Mouse (Mus musculus): ENCODE measurements around the gene Srcin1.

Gene Srcin1

DNA sequence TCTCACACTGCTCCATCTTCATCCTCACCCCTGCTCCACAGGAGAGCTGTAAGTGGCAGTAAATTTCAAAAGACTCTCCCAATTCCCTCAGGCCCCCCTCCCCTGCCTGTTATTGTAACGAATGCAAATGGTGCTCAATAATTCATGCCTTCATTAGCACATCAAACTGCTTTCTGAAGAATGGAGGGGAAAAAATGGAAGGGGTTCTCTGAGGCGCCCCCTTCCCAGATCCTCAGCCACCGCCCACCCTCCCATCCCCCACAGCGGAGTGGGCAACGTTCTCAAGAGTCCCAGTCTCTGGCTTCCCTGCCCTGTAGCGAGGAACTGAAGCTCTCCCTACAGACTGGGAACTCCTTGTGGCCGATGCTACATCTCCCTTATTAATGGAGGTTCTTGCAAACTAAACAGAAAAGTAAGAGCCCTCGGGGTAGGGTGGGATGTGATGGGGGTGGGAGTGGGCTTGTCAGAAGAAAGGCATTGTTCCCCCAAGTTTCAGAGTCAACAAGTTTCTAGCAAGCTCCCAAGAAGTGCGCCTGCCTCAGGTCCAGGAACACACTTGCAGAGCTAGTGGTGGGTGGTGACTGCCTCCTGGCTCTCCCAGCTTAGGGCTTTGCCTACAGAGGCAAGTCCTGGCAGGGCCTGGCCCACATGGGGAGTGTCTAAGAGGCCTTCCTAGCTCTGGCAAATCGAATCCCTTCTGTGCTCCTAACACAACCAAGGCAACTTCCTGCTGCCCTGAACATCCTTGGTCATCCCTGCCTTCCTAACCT is 3.3 kb upstream of the Srcin1 start:
- no peak for DNase-seq (ENCODE audit: low spot score in 2 of 2)

DNA sequence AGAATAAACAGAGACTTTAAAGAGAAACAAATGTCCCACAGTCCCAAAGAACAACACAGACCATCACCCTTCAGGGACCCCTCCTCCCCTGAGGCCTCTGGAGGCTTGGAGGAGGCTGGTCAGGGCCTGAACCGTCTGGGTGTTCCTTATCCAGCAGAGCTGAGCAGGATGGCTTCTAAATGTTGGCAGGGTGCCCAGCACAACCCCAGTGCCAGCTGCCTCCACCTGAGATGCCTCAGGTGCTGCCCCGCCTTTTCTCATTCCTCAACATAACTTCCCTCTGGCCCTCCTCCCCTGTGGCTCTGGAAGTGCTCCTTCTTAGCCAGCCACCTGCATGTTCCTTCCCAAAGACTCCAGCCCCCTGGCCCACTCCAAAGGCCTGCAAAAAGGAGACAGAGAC is 2.3 kb upstream of the Srcin1 start:
- DNase-seq (ENCODE audit: low spot score in 2 of 2), result no peak

DNA sequence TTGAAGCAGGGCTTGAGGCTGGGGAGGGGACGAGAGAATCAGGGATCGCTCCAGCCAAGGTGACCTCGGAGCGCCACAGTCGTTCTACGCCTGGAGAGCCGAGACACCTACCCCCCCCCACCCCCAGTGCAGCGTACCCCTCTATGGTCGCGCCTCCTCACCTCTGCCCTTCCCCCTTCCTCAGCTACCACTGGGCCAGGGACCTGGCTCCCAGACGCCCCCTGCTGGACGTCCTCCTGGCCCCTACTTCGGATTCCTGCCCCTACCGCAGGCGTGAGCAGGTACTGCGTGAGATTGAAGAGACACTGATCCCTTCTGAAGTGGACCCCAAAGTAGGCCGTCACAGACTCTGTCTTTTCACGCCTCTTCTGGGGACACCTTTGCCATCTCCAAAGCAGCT is 348 bp downstream of the Srcin1 start:
- peak; percentile 64 to 91 for DNase-seq (ENCODE audit: low spot score in 2 of 2)

DNA sequence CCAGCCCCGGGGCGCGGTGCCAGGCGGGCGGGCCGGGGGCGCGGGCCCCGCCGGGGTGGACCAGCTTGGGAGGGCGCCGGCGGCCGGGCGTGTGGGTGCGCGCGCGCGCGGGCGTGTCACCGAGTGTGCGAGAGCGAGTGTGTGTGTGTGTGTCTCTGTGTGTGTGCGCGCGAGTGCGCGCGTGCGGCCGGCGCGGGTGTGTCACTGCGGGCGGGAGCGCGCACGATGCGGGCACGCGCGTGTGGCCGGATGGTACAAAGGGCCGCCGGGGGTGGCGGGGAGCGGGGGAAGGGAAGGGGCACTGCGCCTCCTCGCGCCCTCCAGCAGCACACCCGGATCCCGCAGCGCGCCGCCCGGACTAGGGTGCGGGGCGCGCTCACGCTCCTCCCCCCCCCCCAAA is 911 bp downstream of the Srcin1 start:
- no peak for DNase-seq (ENCODE audit: low spot score in 2 of 2)

DNA sequence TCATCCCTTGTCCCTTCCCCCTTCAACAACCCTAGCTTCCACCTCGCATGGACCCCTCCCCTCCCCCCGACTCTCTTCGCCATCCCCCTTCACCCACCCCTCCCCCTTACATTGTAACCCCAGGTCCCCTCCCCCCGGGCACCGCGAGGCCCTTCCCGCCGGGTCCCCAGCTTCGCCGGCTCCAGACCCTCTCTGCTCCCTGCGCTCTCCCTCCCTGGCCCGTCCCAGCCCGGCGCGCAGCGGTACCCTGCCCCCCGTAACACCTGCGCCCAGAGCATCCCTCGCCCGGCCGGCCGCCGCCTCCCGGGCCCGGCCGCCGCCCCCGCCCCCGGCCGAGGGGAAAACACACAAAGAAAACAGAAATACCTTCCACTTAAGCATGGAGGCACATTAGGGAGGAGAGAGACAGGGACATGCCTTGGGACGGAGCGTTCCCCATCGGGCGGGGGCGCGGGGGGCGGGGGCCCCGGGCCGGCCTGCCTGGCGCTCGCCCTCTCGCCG is 1.4 kb downstream of the Srcin1 start:
- DNase-seq (ENCODE audit: low spot score in 2 of 2), result no peak

DNA sequence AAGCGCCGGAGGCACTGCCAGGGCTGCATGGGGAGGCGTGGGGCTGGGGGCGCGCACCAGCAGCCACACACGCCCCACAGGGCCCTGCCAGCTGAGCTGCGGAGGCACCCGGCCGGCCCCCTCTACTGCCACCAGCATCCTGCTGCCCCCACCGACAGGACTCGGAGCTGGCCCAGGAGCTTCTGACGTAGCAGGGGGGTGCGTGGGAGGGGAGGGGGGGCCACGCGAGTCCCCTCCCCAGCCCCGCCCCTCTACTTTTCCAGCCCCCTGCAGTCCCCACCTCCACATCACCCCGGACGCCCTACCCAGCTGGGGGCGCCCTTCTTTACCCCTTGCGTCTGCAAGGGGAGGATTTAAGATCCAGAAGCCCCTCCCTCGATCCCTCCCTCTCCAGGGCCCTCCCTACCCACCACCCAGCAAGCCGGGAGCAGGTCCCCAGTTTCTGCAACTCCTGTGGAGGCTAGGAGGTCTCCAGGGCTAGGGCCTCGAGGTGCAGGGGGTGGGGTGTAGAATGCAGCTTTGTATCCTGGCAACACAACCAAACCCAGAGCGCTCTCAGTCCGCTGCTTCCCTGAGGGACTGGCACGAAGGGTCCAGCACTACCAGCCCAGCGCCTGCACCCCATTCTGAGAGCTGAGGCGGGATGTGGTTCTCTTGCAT is 2.0 kb downstream of the Srcin1 start:
- DNase-seq (ENCODE audit: low spot score in 2 of 2), result no peak

DNA sequence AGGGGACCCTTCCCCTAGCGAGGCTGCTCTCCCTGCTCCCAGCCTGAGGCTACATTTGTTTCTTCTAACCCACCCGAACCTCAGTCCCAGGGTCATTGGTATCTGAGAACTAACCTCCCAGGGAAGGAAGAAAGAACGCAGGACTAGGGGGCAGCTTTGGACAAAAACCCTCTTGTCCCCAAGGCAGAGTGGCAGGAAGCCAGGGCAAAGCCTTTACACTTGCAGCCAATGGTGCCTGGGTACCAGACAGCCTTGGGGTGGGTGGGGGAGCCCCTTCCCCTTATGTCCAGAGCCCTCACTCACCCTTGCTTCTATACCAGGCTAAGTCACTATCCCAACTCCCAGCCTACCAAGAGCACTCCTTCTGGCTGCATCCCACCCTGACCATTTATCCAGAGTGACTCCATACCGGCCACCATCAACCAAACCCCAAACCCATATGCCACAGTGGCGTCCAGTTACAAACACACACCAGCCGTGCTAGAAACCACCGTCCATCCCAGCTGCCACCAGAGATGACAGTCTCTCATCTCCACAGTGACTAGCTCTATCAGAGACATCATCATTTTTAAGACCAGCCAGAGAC is 3.0 kb downstream of the Srcin1 start:
- no peak for DNase-seq (ENCODE audit: low spot score in 2 of 2)

DNA sequence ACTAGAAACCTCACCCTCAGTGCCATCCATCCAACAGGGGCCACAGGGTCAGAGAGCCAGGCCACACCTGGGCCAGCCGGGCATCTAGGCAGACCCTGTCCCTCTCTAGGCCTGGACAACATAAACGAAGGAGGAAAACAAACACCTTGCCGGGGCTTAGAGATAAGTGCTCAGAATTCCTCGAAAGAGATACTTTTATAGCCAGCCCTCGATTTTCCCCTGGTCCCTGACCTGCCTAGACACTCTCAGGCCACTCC is 4.0 kb downstream of the Srcin1 start:
- DNase-seq (ENCODE audit: low spot score in 2 of 2), result no peak

DNA sequence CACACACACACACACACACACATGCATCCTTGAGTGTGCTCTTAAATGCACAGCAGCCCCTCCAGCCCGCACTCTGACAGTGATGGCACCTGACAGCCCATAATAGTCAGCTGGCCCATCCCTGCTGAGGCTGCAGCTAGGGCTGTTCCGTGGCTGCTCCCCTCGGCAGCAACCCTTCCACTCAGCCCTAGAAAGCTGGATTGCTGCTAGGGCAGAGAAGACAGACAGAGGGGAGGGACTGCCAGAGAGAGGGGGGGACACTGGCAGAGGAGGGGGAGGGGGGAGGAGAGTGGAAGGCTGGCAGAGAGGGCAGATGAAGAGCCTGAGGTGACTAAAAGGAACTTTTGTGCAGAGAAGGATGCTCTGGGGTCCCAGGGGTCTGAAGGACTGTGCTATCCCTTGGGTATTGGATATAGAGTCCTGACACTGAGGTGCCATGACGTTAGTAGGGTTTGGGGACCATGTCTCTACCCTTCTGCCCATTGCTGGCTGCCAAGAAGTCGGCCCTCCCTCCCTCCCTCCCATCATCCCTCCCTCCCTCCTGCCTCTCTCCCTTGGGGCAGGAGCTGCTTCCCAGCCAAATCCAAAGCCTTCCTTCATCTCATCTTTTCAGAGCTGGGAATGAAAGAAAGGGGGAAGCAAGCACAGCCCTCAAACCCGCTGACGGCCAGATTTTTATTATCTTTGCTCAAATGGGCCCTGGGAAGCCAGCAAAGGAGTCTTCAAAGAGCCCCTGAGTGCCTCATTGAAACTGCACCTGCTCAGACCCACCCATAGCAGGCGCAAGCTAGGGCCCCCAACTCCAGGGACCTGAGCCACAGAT is 4.5 kb downstream of the Srcin1 start:
- DNase-seq (ENCODE audit: low spot score in 2 of 2), result no peak

DNA sequence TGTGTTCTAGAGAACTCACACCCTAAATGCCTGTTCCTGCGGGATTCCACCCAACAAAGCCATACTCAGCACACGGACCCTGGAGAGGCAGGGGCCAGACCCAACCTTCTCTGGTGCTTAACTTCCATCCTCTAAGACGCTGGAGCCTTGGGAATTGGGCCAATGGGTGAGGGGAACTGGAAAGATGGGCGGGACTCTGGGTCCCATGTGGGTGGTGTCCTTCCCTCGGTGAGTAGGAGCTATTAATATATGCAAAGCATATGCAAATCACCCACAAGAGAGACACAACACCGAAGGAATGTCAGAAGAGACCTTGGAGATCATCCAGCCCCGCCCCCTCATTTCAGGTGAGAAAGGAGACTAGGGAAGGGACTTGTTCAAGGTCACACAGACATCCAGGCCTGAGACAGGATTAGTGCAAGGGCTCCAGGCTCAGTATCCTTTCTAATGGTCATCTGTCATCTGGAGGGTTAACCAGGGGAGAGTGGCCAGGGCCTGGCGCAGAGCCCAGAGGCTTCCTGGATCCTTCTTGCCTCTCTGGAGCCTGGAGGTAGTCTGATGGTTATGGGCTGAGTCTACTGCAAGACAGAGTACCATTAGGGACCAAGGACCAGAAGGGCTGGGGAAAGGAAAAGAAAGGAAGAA is 5.4 kb downstream of the Srcin1 start:
- no peak for DNase-seq (ENCODE audit: low spot score in 2 of 2)

DNA sequence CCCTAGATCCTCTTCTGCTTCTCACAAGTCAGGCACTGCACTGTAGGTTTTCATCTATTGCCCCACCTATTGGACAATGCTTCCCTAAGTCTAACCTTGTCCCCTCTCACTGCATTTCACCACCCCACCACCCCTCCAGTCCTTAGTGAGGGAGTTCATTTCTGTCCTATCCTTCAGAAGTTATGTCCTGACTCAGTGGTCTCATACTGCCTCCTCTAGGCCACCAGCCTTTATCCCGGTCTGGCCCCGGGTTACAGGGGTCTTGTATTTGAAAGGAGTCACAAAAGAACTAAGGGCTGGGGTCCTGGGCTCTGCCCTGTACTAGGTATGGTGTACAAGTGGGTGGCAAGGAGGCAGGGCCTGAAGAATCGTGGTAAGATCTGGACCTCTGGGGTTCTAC is 6.2 kb downstream of the Srcin1 start:
- DNase-seq (ENCODE audit: low spot score in 2 of 2), result no peak

DNA sequence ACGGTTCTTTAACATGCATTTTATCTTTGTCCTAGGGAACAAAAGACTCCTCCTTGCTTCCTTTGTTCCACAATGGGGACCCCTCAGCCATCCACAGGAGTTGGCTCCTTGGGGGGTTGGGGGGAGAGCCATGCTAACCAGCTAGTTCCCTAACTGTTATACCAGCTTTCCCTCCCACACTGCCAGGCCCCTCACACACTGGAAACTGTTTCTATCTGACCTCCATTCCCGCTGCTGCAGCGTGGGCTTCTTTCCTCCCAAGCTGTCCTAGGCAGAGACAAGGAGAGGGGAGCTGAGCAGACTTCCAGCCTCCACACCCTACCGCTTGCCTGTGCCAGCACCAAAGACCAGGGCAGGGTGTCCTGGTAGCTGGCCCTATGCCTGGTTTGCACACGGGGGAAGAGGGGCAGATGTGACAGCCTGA is 6.7 kb downstream of the Srcin1 start:
- no peak for DNase-seq (ENCODE audit: low spot score in 2 of 2)

DNA sequence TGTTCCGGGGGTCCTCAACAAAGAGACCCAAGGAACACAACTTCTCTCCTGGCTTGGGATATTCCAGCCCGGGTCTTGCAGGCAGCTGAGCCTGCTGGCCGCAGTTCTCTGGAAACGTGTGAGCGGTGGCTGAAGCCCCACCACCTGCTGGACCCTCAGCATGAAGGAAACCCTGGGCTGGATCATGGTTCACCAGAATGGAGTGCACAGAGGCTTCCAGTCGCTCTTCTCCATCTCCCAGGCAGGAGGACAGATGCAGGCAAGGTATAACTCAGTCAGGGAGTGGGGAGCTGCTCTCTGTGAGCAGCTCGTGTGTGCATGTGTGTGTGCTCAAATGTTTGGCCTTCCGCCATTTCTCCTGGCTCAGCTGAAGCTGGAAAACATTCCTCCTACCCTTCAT is 7.3 kb downstream of the Srcin1 start:
- DNase-seq (ENCODE audit: low spot score in 2 of 2), result peak in 1 of 2 experiments; percentile 39

DNA sequence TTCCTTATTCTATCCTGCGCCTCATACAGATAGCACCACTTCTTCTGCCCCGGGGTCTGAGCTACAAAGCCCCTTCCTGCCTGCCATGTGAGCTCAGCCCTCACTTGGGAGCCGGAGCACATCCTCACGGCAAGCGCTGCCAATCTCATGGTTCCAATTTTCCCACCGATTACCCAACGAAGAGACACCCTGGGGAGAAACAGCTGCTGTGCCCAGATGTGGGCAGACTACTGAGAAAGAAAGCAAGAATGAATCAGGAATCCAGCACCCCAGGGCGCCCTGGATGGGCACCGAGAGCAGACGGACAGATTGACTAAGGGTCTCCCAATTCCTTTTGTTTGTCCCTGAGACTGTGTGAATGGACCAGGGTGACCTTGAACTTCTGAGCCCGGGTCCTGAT is 8.5 kb downstream of the Srcin1 start:
- no peak for DNase-seq (ENCODE audit: low spot score in 2 of 2)

DNA sequence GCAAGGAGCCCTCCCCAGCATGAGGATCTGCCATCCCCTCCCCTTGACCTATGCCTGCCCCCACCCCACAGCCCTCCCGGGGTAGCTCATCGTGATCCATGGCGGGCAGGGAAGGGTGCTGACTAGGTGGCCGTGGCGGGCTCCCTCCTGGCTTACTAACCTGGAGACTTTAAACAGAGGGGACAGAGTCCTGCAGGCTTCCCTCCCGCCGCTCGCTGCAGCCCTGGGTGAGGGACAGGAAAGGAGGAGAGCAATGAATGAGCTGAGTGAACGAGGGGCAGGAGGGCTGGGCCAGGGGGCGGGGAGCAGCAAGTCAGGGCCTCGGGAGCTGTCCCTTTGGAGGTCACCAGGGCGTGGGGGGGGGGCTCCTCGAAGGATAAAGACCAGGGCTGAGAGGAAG is 9.4 kb downstream of the Srcin1 start:
- no peak for DNase-seq (ENCODE audit: low spot score in 2 of 2)

DNA sequence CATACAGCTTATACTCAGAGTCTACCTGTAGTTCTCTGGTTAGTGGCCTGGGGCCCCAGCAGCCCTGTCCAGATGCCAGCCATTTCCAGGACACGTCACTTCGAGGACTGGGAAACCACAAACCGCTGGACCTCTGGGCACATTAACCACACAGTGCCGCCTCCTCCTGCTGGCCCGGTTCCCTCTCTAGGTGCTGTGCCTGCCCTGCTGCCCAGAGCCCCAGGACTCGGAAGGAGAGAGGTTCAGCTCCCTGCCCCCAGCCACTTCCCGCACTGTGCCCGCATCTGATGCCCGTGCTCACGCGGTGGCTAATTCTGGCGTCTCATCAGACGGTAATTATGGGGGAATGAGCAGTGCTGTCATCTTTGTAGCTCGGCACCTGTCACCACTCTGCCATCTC is 12.3 kb downstream of the Srcin1 start:
- DNase-seq (ENCODE audit: low spot score in 2 of 2), result no peak

DNA sequence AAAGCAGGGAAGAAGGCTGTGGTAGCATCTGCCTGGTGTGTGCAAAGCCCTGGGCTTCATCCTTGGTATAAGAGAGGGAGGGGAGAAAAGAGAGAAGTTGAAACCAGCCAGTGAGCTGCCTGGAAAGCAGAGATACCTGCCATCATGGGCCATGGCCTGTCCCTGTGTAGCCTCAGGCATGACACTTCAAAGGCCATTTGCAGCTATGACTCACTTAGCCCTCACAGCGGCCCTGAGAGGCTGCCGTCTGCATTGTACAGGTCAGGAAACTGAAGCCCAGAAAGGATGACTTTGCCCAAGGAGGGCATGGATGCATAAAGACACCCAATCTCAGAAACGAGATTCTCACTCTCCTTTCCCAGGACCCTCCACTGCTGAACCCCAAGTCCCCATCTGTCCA is 13.4 kb downstream of the Srcin1 start:
- no peak for DNase-seq (ENCODE audit: low spot score in 2 of 2)

DNA sequence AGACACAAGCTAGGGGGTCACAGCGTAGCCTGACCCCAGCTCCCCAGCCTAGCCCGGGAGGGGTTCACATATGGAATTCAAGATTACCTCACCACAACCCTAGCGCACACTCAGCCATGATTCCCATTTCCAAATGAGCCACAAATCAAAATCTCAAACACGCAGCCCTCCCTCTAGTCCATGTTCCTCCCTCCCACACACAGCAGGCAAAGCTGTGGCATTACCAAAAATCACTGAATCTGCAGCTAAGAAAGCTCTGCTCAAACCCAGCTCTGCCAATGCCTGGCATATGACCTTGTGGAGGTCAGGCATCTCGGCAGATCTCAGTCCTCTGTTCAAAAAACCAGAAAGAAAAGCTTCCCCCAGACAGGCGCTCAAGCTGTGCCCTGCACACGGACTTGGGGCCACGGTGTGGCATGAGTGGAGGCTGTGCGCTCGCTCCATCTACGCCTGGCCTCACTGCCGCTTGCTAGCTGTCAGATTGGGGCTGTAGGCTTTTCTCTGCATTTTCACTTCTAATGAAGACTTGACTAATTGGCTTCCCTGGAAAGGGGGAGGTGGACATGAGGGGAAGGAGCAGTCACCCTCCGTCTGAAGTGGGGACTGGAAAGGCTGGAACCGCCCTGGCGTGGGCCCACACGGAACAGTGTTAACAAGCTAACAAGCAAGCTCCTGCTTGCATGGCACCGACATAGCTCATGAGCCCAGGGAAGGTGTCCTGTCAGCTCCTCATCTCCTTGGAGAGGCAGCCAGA is 15.6 kb downstream of the Srcin1 start:
- no peak for DNase-seq (ENCODE audit: low spot score in 2 of 2)

DNA sequence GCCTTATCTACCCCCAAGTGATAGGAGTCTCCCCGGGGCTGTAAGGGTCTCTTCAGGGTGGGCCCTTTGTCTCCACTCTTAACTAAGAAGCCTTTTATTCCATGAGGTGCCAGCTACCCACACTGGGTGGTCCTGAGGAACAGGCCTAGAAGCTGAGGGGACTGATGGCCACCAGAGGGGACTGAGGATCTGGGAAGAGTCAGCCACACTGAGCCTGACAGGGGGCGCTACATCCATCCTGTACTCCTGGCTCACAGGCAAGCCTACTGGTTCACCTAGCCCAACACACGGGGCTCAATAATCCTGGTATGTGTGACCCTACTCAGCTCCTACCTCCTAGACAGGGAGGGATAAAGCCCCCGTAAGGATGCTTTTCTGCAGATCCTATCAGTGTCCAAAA is 16.4 kb downstream of the Srcin1 start:
- DNase-seq (ENCODE audit: low spot score in 2 of 2), result no peak

DNA sequence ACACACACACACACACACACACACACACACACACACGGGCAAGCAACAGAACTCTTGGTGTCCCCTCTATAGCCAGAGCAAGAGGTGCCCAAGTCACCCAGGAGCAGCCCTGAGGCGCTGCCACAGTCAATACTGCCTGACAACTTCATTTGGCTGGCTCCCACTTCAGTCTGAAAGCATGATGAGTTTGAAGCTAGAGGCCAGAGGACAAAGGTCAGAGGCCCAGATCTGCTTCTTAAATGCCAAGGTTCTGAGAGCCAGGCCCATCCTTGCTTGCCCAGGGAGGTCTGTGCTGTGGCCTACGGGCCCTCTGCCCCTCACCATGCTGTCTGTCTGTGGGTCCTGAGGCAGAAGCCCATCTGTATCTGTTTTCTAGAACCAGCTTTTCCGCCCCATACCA is 18.1 kb downstream of the Srcin1 start:
- DNase-seq (ENCODE audit: low spot score in 2 of 2), result no peak

Data from spleen, postnatal 4 days (tissue).